Mouse (Mus musculus) testis, adult 2 months (tissue): ENCODE data around the gene Gm49387. TPM values are rescaled to one million over a fixed set of nuclear protein-coding genes. Genes with fewer than 3 reads are reported as not detected.

Experiments used
- H3K27ac ChIP-seq: fragments of 200-500 bp; 2 replicates; pipeline ENCODE4 v1.5.1; 2012; ENCODE audit warnings: low read depth, low read length; ENCODE audit not compliant: control insufficient read depth, insufficient read depth
- H3K27me3 ChIP-seq: fragments of 200-500 bp; 2 replicates; pipeline ENCODE4 v1.6.1; 2012; ENCODE audit warnings: mild to moderate bottlenecking, low read length, moderate library complexity; ENCODE audit not compliant: control insufficient read depth, insufficient read depth
- H3K36me3 ChIP-seq: fragments of 200-500 bp; 2 replicates; pipeline ENCODE4 v1.6.1; 2012; ENCODE audit warnings: mild to moderate bottlenecking, low read length; ENCODE audit not compliant: control insufficient read depth, insufficient read depth
- H3K4me1 ChIP-seq: fragments of 200-500 bp; 2 replicates; pipeline ENCODE4 v1.6.1; 2012; ENCODE audit warnings: low read length; ENCODE audit not compliant: control insufficient read depth, insufficient read depth
- H3K4me3 ChIP-seq: fragments of 200-500 bp; 2 replicates; pipeline ENCODE4 v1.5.1; 2012; ENCODE audit warnings: low read depth, mild to moderate bottlenecking, low read length, moderate library complexity, mixed read lengths; ENCODE audit not compliant: control insufficient read depth
- CTCF ChIP-seq: fragments of 200-500 bp; IDR thresholded peaks from 2 replicates; pipeline ENCODE4 v1.5.1; 2012; ENCODE audit warnings: low read depth, mild to moderate bottlenecking, inconsistent platforms, low read length, moderate library complexity; ENCODE audit not compliant: control insufficient read depth, insufficient read depth, insufficient replicate concordance
- POLR2A ChIP-seq: fragments of 200-500 bp; IDR thresholded peaks from 2 replicates; pipeline ENCODE4 v1.6.1; 2012; ENCODE audit warnings: low read depth, mild to moderate bottlenecking, inconsistent platforms, low read length, moderate library complexity; ENCODE audit not compliant: control insufficient read depth
- polyA plus RNA-seq: library from polyadenylated mRNA; depleted of rRNA; stranded (reverse); fragments of >200 nt; gene quantifications from 2 replicates; pipeline ENCODE4 v1.2.3, GENCODE M21; 2012

Gm49387 gene
- polyA plus RNA-seq, 1 experiment: 1.2 TPM

DNA sequence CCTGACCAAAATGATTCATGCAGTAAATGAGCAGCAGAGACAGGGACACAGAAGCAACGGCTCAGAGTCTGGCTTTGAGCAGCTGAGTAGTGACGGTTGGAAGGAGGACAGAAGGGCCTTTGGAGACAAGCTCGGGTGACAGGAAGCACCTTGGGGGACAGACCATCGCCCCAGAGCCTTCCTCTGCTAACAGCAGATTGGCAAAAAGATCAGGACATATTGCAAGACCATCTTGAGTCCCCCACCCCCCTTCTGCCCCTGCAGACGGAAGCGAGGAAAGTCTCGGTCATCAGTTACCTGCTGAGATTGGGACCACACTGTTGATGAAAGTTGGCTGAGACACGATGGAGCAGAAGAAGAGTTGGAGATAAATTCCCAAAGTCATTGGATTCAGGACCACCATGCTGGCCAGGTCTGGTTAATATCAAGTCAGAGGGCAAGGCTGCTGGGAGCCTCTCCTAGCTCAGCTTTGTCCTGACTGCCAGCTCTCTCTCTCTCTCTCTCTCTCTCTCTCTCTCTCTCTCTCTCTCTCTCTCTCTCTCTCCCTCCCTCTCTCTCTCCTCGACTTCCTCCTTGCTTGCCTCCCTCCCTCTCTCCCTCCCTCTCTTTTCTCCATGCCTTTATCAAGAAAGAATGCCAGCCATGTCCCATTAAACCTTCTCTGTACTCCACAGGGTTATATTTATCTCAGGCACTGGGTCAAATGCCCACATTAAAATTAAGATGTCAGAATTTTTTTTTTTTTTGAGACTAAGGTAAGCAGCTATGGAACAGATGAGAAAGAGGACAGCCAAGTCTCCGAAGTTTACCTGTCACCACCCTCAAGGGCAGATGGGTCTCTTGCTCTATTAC lies 63.6 kb downstream of the Gm49387 start:
- Histone ChIP-seq H3K27ac (no peak overlapping the region), H3K27me3 (no peaks in the 10 kb centered on the region), H3K4me1 (no peaks in the 10 kb centered on the region), H3K36me3 (no peaks in the 10 kb centered on the region), H3K4me3 (no peak overlapping the region)
- TF ChIP-seq CTCF (no peak), POLR2A (no peak)

DNA sequence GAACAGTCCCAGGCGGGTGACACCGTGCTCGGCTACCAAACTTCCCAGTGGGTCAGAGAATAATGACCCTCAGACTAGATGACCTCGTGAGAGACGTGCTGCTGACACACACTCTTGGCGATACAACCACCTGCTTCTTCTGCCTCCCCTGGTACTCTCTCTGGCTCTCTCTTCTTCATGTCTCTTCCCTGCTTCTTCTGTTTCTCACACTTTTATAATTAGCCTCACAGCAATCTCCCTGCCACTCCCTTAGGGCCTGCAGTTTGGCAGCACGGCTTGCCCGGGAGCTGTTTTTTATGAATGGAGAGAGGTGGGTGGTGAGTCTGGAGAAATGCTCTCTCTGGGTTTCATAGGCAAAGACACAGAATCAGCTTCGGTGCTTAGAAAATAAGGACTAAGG lies 64.8 kb downstream of the Gm49387 start:
- H3K4me3 ChIP-seq: no peak overlapping the region
- H3K27ac ChIP-seq: no peak overlapping the region
- no peaks in the 10 kb centered on the region for H3K27me3 ChIP-seq
- H3K36me3 ChIP-seq: no peaks in the 10 kb centered on the region
- H3K4me1 ChIP-seq: no peaks in the 10 kb centered on the region
- TF ChIP-seq CTCF (no peak), POLR2A (no peak)

DNA sequence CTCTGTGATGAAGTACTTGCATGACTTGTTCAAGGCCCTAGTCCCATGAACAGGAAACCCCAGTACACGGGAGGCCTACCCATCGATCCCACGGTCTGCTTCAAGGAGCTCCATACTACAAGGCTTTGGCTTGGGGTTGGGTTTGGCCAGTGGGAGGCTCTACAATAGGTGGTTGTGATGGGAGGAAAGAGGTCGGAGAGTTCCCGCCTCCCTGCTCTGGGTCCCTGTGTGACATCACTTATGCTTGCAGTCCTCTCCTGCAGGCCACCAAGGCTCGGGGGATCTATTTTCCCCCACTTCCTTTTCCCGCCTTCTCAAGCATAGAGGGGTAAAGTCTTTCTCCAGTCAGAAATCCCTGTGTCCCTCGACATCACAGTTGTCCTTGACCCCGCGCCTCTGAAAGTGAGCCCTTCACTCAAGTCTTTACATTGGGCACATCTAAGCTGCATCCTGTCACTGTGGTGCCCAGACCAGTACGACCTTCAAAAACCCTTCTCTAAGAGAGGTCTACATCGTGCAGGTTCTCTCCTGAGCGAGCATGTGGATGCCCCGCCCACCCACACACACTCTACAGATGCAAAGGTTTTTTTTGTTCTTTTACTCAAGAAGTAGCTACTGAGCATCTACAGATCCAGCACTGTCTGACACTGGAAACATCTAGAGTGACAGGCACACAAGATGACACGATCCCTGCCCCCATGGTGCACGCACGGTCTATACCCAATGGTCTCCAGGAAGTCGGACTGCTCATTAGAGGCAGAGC lies 65.6 kb downstream of the Gm49387 start:
- no peak overlapping the region for H3K4me3 ChIP-seq
- H3K27me3 ChIP-seq: no peaks in the 10 kb centered on the region
- H3K4me1 ChIP-seq: no peaks in the 10 kb centered on the region
- no peak overlapping the region for H3K27ac ChIP-seq
- H3K36me3 ChIP-seq: no peaks in the 10 kb centered on the region
- TF ChIP-seq CTCF (no peak), POLR2A (no peak)

DNA sequence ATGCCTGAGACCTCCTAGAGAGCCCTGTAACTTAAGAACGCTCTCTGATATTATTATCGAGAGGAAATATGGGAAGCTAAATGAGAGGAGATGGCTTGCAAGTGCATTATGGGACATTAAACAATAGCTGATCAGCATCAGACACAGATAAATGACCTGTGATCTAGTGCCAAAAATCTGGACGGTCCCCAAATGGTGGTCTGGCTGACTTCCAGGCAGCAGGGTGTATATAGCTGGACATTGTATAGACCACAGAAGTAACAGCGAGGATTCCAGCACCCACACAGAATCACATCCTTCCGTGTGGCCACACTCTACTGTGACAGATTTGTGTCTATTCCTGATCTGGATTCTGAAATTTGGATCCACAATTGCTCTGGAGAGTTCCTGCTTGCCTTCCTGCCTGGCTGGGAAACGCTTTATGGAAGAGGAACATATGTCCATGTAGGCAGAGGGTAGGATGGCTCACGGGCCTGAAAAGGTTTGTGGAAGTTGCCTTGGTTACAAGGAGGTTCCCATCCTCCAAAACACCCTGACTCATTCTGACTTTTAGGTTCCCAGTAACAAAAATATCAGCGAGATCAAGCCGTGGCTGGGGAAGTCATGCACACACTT lies 68.0 kb downstream of the Gm49387 start:
- TF ChIP-seq POLR2A: no peak
- Histone ChIP-seq H3K36me3 (no peaks in the 10 kb centered on the region), H3K4me3 (no peak overlapping the region), H3K27me3 (no peaks in the 10 kb centered on the region), H3K4me1 (no peaks in the 10 kb centered on the region), H3K27ac (no peak overlapping the region)

DNA sequence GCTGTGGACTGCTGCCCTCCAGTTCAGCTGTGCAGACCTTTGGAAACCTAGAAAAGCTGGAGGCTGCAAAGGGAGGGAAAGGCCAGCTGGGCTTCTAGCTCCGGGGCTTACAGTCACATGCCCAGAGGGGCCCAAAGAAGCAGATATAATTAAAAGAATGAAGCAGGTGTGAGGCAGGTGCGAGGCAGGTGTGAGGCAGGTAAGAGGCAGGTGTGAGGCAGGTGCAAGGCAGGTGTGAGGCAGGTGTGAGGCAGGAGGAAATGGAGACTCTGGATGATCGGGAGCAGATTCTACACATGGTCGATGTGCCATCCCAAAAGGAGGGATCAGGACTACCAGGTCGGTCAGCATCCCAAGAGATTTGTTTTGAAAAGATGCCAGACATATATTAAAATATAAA lies 69.3 kb downstream of the Gm49387 start:
- Histone ChIP-seq H3K4me1 (no peaks in the 10 kb centered on the region), H3K27me3 (no peaks in the 10 kb centered on the region), H3K36me3 (no peaks in the 10 kb centered on the region), H3K27ac (no peak overlapping the region), H3K4me3 (no peak overlapping the region)
- TF ChIP-seq POLR2A (no peak), CTCF (no peak)

DNA sequence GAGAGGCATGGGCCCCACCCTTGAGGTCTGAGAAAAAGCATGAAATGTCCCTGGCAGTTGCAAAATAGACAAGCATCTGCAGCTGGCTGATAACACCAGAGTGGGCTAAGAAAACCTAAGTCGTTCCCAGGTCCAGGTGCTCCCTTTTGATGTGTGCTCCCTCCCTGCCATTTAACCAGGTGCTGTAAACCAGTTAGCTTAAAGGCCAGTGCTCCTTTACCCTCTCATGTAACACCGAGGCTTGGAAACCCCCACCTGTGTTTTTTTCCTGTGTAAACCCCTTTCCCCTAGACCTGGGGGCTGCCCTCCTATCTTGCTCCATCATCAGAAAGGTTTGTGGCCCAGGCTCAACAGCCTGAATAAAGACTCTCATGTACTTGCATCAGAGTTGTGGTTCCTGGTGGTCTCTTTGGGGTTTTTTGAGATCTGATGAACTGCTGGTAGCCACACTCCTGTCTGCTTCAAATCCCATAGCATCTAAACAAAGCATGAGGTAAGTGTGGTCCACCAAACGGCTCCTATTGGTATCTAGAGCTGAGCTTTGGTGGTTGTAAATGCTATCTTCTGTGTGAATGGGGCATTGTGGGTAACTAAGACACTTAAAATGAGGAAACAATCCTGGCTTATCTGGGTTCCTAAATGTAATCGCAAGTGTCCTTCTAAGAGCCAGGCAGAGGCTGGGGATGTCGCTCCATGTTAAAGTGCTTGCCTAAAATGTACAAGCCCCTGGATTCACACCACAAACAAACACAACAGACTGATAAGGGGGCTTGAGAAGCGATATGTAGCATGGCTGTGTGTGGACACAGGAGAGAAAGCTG lies 70.3 kb downstream of the Gm49387 start:
- no peaks in the 10 kb centered on the region for H3K4me1 ChIP-seq
- H3K4me3 ChIP-seq: no peak overlapping the region
- H3K27ac ChIP-seq: no peak overlapping the region
- TF ChIP-seq POLR2A (no peak), CTCF (no peak)
- H3K36me3 ChIP-seq: no peaks in the 10 kb centered on the region
- H3K27me3 ChIP-seq: no peaks in the 10 kb centered on the region

DNA sequence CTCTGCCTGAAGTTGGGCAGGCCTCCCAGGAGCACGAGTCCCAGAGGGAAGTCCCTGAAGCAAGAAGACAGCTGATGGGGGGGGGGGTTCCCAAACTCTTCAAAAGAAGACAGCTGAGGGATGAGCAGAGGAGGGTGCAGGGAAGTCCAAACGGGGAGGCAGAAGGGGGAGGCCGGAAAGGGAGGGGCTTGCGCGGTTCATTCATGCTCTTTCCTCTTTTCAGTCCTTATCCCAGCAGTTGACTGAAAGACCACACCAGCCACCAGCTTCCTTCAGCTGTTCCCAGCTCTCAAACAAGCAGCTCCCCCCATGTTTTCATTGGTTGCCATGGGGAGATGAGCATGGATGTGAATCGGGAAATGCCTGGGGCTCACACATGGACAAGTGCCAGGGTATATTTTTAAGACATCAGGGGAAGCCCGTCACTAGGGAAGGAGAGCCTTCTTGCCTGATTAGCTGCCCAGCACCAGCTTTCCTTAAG lies 71.5 kb downstream of the Gm49387 start:
- no peak overlapping the region for H3K27ac ChIP-seq
- no peaks in the 10 kb centered on the region for H3K36me3 ChIP-seq
- H3K4me1 ChIP-seq: no peaks in the 10 kb centered on the region
- TF ChIP-seq CTCF (no peak), POLR2A (no peak)
- H3K27me3 ChIP-seq: no peaks in the 10 kb centered on the region
- no peak overlapping the region for H3K4me3 ChIP-seq
